Mouse (Mus musculus): ENCODE results near the gene Hipk4.

Hipk4 gene

DNA sequence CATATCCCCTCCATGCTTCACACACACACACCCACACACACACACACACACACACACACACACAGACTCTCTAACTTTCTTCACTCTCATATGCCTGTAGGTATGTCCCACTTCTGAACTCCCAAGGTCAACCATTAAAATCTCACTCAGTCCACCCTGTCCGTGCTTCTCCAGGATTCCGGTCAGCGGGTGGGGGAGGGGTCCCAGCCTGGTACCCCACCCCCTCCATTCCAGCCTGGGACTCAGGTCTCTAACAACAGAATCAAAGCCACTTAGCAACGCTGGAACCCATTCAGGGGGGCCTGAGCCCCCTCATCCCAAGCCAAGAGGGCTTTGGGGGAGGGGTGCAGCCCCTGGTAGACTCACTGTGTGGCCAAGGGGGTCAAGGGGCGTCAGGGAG, at the start of gene Hipk4:
TSS of gene Hipk4 (plus strand) at position 301 of the 400 bp plus-strand sequence.
- DNase-seq, result no peak

DNA sequence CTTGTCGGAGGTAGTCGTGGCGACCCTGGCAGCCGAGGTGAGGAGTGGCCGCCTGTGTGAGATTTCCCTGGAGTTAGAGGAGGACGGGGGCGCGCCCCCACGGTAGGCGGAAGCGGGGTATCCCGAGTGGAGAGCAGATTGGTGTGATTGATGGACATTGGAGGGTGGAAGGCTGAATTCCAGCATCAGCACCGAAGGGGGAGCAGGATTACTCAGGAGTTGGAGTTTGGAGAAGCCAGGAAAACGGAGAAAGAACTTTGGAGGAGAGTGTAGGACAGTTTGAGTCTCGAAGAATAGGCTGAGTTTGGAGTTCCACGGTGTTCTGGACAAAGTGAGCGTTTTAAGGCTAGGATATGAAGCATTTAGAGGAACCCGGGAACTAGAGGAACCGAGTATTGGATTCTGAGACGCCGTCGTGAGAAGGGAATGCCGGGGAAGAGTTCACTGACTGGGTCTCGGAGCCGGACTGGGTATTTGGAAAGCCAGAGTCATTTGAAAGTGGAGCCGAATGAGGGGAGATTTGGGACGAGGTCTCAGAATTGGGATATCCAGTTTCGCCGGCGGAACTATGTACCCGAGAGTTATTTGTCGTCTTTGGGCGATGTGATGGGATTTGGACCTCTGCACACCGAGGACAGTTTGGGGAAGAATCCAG, 49.1 kb upstream of the Hipk4 start:
- no peak for DNase-seq

GRCm38 (mm10) chr7:27474490-27474954, 48.5 kb upstream of the Hipk4 start:
- peak; percentile 95 for DNase-seq

- peak; percentile 37 for DNase-seq
Measured at GRCm38 (mm10) chr7:27475596-27475995, 47.5 kb upstream of the Hipk4 start.

- no peak for DNase-seq
Measured at GRCm38 (mm10) chr7:27476098-27476635, 46.9 kb upstream of the Hipk4 start.

GRCm38 (mm10) chr7:27478561-27478960, 44.5 kb upstream of the Hipk4 start:
- no peak for DNase-seq

GRCm38 (mm10) chr7:27479750-27480149, 43.3 kb upstream of the Hipk4 start:
- no peak for DNase-seq

- DNase-seq, result no peak
Measured at GRCm38 (mm10) chr7:27480506-27480905, 42.6 kb upstream of the Hipk4 start.

DNA sequence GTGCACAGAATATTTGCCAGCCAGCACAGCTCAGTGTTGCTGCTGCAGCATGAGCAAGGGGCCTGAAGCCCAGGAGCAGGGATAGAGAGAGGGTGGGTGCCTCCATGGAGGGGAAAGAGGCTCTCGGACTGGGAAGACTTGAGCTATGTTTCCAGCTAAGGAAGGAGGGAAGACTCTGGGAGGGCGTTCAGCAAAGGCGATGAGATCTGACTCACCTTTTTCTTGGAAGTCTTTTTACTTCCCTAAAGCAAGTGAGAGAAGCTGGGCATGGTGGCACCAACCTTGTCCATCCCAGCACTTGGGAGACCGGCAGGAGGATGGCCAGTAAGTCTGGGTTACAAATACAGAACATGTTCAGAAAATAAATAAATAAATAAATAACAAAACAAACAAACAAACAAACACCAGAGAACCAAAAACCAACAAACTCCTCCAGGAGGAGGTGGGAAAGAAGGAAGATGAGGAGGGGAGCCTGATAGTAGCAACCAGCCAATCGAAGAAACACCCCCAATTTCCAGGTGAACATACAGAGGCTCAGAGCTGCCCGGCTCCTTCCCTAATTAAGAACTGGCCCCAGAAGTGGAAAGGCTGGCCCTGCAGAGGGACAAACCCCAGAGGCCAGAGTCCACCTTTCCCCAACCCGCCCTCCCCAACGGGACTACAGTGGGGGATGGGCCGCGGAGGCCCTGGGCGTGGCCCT, 42.0 kb upstream of the Hipk4 start:
- peak; percentile 35 for DNase-seq

DNA sequence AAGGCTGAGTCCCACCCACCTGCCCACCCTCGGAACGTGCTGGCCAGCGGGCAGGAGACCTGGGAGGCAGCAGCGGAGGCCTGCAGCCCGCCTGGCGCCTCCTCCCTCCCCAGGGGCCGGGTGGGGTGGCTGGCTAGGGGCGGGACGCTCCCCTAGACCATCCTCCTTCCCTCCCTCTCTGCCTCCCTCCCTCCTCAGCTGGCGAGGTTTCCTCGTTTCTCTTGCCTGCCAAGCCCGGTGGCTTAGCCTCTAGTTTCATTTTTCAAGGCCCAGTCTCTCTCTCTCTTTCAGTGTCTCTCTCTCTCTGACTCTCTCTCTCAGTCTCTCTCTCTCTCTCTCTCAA, 41.5 kb upstream of the Hipk4 start:
- DNase-seq, result peak; percentile 76

GRCm38 (mm10) chr7:27483860-27484259, 39.2 kb upstream of the Hipk4 start:
- DNase-seq, result peak; percentile 13

GRCm38 (mm10) chr7:27486102-27486769, 36.8 kb upstream of the Hipk4 start:
- DNase-seq, result no peak

DNA sequence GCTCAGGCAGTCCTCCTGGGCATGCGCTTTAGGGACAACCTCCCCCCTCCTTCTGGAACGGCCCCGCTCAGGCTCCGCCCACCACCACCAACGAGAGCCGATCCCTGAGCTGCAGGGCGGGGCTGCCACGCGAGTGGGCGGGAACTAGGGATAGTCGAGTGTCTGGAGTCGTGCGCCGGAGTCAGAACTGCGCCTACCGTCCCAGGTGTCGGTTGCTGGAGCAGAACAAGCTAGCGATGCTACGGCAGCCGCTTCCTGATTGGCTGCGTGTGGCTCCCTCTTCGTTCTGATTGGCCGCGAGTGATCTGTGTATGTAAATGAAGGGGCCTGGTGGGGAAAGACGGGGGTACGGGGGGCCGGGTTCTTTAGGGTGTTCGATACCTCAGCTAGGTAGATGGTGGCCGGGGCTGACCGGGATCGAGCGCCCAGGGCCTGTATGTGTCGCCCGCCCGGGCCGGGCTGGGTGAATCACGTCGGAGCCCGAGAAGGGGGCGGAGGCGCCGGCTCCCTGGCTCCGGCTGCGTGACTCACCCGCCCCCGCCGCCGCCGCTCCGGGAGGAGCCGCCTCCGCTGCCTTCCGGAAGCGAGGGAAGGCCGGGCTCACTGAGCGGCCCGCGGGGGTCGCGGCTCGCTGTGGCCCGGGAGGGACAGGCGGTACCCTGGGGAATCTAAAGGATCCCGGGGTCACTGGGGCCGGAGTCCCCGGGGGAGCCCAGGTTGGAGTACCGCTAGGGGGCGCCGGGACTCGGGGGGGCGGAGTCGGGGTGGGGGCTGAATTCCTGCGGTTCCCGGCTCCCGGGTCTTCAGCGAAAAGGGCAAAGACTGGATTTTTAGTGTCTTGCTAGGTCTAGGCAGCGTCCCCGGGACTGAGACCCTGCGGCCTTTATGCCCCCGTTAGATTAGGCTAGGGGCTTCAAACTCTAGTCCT, 36.0 kb upstream of the Hipk4 start, which contains the start of gene Sertad1:
TSS of gene Sertad1 (plus strand) at position 141 of the 928 bp plus-strand sequence.
- DNase-seq, result peak; percentile 100

- DNase-seq, result peak; percentile 53
Measured at GRCm38 (mm10) chr7:27487740-27488268, 35.3 kb upstream of the Hipk4 start.

GRCm38 (mm10) chr7:27489270-27489869, 33.7 kb upstream of the Hipk4 start:
- DNase-seq, result no peak

DNA sequence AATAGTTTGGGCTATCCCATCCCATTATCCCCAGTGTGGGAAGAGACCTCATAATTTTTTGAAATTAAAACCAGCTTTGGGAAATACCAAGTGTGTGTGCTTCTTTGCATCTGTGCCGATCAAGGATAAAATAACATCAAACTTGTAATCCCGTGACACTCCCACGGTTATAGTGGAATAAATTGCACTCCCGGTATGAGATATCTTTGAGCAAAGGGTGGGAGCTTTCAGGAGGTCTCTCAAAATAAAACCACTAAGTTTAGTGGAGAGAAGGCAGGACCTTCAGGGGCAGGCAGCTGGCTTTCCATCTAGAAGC, 32.9 kb upstream of the Hipk4 start:
- no peak for DNase-seq

- peak; percentile 89 for DNase-seq
Measured at GRCm38 (mm10) chr7:27490543-27491329, 32.3 kb upstream of the Hipk4 start.

DNA sequence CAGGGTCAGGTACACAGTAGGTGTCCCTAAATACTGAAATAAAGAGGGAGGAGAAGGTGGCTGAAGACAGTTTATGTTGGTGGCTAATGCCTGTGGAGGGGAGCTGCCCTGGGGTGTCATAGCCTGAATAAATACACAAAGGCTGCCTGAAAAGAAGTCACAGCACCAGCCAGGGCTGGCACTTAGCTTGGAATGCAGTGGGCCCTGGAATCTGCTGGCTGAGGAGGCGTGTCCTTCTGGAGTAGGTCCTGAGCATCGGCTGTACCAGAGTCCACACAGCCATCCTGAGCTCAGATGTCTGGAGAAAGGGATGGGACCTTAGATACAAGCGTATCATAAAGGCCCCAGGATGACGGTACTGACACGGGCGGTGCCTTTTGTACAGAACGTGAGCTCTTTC, 31.2 kb upstream of the Hipk4 start:
- no peak for DNase-seq

GRCm38 (mm10) chr7:27493022-27493421, 30.0 kb upstream of the Hipk4 start:
- DNase-seq, result no peak

- DNase-seq, result no peak
Measured at GRCm38 (mm10) chr7:27493450-27493849, 29.6 kb upstream of the Hipk4 start.

Data from cerebellum, adult 8-10 months (tissue).